Mouse (Mus musculus) testis, adult 2 months (tissue): ENCODE measurements at regions not wholly inside any gene's neighbourhood (a gene's known extent, or its start where the extent isn't known, plus 50 kb on each side); places are given as distances from the start of the nearest gene placed in this dataset.

Experiments
- H3K27ac ChIP-seq: fragments of 200-500 bp; 2 replicates; pipeline ENCODE4 v1.5.1; 2012; ENCODE audit warnings: low read depth, low read length; ENCODE audit not compliant: control insufficient read depth, insufficient read depth
- H3K27me3 ChIP-seq: fragments of 200-500 bp; 2 replicates; pipeline ENCODE4 v1.6.1; 2012; ENCODE audit warnings: mild to moderate bottlenecking, low read length, moderate library complexity; ENCODE audit not compliant: control insufficient read depth, insufficient read depth
- H3K36me3 ChIP-seq: fragments of 200-500 bp; 2 replicates; pipeline ENCODE4 v1.6.1; 2012; ENCODE audit warnings: mild to moderate bottlenecking, low read length; ENCODE audit not compliant: control insufficient read depth, insufficient read depth
- H3K4me1 ChIP-seq: fragments of 200-500 bp; 2 replicates; pipeline ENCODE4 v1.6.1; 2012; ENCODE audit warnings: low read length; ENCODE audit not compliant: control insufficient read depth, insufficient read depth
- H3K4me3 ChIP-seq: fragments of 200-500 bp; 2 replicates; pipeline ENCODE4 v1.5.1; 2012; ENCODE audit warnings: low read depth, mild to moderate bottlenecking, low read length, moderate library complexity, mixed read lengths; ENCODE audit not compliant: control insufficient read depth
- CTCF ChIP-seq: fragments of 200-500 bp; IDR thresholded peaks from 2 replicates; pipeline ENCODE4 v1.5.1; 2012; ENCODE audit warnings: low read depth, mild to moderate bottlenecking, inconsistent platforms, low read length, moderate library complexity; ENCODE audit not compliant: control insufficient read depth, insufficient read depth, insufficient replicate concordance
- POLR2A ChIP-seq: fragments of 200-500 bp; IDR thresholded peaks from 2 replicates; pipeline ENCODE4 v1.6.1; 2012; ENCODE audit warnings: low read depth, mild to moderate bottlenecking, inconsistent platforms, low read length, moderate library complexity; ENCODE audit not compliant: control insufficient read depth

- Histone ChIP-seq H3K36me3 (no peaks in the 10 kb centered on the region), H3K4me3 (no peak overlapping the region), H3K27ac (no peak overlapping the region), H3K4me1 (no peaks in the 10 kb centered on the region), H3K27me3 (no peaks in the 10 kb centered on the region)
- TF ChIP-seq POLR2A = no peak
- TF ChIP-seq CTCF = no peak
These were observed 619.2 kb downstream of the Tns3 start for GRCm38 (mm10) chr11:8045086-8045485.

DNA sequence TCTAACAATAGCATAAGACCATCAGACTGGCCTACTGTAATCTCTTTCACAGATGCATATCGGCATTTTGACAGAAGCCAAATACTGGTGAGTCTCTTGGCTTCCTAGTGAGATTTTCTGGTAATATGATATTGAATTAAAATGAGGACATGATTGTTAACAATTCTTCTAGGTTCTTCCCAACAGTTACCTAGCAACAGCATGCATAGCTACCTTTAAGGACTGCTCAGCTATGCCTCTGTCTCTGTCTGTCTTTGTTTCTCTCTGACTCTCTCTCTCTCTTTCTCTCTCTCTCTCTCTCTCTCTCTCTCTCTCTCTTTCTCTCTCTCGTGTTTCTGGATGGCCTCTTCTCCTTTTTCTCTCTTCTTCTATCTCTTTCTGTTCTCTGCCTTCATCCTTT is 634.2 kb downstream of the Tns3 start:
- H3K27me3 ChIP-seq = no peaks in the 10 kb centered on the region
- H3K27ac ChIP-seq = no peak overlapping the region
- no peaks in the 10 kb centered on the region for H3K36me3 ChIP-seq
- H3K4me3 ChIP-seq = no peak overlapping the region
- no peaks in the 10 kb centered on the region for H3K4me1 ChIP-seq
- TF ChIP-seq POLR2A (no peak), CTCF (no peak)

GRCm38 (mm10) chr11:8007801-8008200 is 656.5 kb downstream of the Tns3 start:
- no peaks in the 10 kb centered on the region for H3K27me3 ChIP-seq
- no peaks in the 10 kb centered on the region for H3K4me1 ChIP-seq
- no peak overlapping the region for H3K27ac ChIP-seq
- no peak for TF ChIP-seq POLR2A
- no peak for TF ChIP-seq CTCF
- no peaks in the 10 kb centered on the region for H3K36me3 ChIP-seq
- peak overlapping the region; percentile 20; the same call in 1 of the 2 replicates for H3K4me3 ChIP-seq

GRCm38 (mm10) chr11:7981031-7981430 is 683.3 kb downstream of the Tns3 start:
- H3K27me3 ChIP-seq = no peaks in the 10 kb centered on the region
- TF ChIP-seq CTCF (no peak), POLR2A (no peak)
- H3K4me3 ChIP-seq = no peak overlapping the region
- no peaks in the 10 kb centered on the region for H3K36me3 ChIP-seq
- H3K27ac ChIP-seq = no peak overlapping the region
- no peaks in the 10 kb centered on the region for H3K4me1 ChIP-seq

DNA sequence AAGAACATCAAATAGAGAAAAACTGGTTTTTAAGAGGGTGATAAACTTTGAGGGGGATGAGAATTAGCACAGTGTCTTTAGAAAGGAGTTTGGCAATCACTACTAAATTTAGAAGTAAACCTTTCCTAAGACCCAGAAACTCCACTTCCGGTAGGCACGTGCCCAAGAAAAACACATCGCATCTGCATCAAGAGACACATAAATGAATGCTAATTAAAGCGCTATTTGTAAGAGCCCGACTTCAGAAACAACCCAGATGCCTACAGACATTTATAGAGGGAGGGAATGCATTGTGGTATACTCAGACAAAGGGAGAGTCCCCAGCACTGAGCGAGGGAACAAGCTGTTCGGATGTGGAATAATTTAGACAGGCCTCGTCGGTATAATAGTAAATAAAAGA is 688.5 kb downstream of the Tns3 start:
- Histone ChIP-seq H3K27me3 (no peaks in the 10 kb centered on the region), H3K4me1 (no peaks in the 10 kb centered on the region), H3K27ac (no peak overlapping the region), H3K4me3 (no peak overlapping the region), H3K36me3 (no peaks in the 10 kb centered on the region)
- no peak for TF ChIP-seq CTCF
- TF ChIP-seq POLR2A = no peak

DNA sequence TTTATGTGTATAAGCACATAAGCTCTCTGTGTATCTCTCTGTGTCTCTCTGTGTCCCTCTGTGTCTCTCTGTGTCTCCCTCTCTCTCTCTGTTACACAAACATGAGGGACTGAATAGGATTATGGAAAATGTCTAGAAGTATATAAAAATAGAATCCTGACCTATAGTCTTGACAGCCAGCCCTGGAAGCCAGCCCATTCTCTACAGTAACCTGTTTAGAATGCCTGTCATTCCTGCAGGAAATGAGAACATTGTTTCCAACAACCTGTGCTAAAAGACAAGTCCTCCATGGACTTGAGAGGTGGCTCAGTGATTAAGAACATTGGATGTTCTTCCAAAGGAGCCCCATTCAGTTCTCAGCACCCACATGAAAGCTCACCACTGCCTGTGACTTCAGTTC is 714.4 kb downstream of the Tns3 start:
- Histone ChIP-seq H3K27me3 (no peaks in the 10 kb centered on the region), H3K4me3 (no peak overlapping the region), H3K4me1 (no peaks in the 10 kb centered on the region), H3K27ac (no peak overlapping the region), H3K36me3 (no peaks in the 10 kb centered on the region)
- TF ChIP-seq CTCF = no peak
- TF ChIP-seq POLR2A = no peak

DNA sequence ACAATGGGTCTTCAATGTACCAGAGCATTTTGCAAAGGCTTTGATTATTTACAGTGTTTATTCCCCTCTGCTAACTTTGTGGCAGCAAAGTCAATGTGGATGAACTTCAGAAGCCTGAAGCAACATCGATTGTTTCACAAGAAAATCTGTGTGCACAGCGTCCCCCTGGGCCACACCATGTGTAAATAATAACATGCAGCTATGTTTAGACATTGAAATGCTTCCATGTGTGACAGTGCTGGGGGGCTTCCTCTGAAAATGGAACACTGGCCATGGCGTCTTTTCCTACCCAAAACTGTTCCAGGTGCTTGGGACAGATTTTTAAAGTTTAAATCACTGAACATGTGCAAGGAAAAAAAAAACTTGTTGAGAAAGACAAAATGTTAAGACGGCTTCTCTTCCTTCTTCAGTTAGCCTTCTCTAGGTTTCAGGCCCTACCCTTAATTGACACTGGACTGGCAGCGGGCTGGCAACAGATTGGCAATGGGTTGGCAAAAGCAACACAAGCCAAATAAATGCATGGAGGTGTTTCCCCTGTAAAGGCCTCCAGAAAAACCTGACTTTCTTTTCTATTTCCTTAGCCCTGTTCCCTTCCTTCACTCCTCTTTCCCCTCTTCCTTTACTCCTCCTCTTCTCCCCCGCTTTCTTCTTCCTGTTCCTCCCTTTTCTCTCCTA is 715.0 kb downstream of the Tns3 start:
- TF ChIP-seq POLR2A (no peak), CTCF (no peak)
- no peaks in the 10 kb centered on the region for H3K36me3 ChIP-seq

More for the DNA sequence above, 715.0 kb downstream of the Tns3 start:
- no peaks in the 10 kb centered on the region for H3K27me3 ChIP-seq
- no peak overlapping the region for H3K27ac ChIP-seq
- no peak overlapping the region for H3K4me3 ChIP-seq
- H3K4me1 ChIP-seq = no peaks in the 10 kb centered on the region
